Mouse (Mus musculus): ENCODE results near the gene St6galnac5. TPM values are rescaled to one million over a fixed set of nuclear protein-coding genes. Genes with fewer than 3 reads are reported as not detected.

Gene St6galnac5
- total RNA-seq, 1 experiment from 2014 or later: not detected

- ATAC-seq (replicated peaks in 1 of 2; ENCODE audit: insufficient read depth in 1 of 2, low FRiP score in 2 of 2, low TSS enrichment in 1 of 2, low read depth in 1 of 2, poor library complexity in 2 of 2, severe bottlenecking in 2 of 2): peak; percentile 95 to 97
These were observed 87.1 kb downstream of the St6galnac5 start for GRCm38 (mm10) chr3:152894935-152895334.

- ATAC-seq (replicated peaks in 1 of 2; ENCODE audit: insufficient read depth in 1 of 2, low FRiP score in 2 of 2, low TSS enrichment in 1 of 2, low read depth in 1 of 2, poor library complexity in 2 of 2, severe bottlenecking in 2 of 2): no peak
These were observed 93.9 kb downstream of the St6galnac5 start for GRCm38 (mm10) chr3:152888116-152888515.

- no peak for ATAC-seq (replicated peaks in 1 of 2; ENCODE audit: insufficient read depth in 1 of 2, low FRiP score in 2 of 2, low TSS enrichment in 1 of 2, low read depth in 1 of 2, poor library complexity in 2 of 2, severe bottlenecking in 2 of 2)
These were observed 95.3 kb downstream of the St6galnac5 start for GRCm38 (mm10) chr3:152886749-152887148.

- no peak for ATAC-seq (replicated peaks in 1 of 2; ENCODE audit: insufficient read depth in 1 of 2, low FRiP score in 2 of 2, low TSS enrichment in 1 of 2, low read depth in 1 of 2, poor library complexity in 2 of 2, severe bottlenecking in 2 of 2)
These were observed 98.5 kb downstream of the St6galnac5 start for GRCm38 (mm10) chr3:152883556-152883955.

- no peak for ATAC-seq (replicated peaks in 1 of 2; ENCODE audit: insufficient read depth in 1 of 2, low FRiP score in 2 of 2, low TSS enrichment in 1 of 2, low read depth in 1 of 2, poor library complexity in 2 of 2, severe bottlenecking in 2 of 2)
These were observed 100.3 kb downstream of the St6galnac5 start for GRCm38 (mm10) chr3:152881706-152882105.

GRCm38 (mm10) chr3:152880121-152880835 is 101.8 kb downstream of the St6galnac5 start:
- ATAC-seq (replicated peaks in 1 of 2; ENCODE audit: insufficient read depth in 1 of 2, low FRiP score in 2 of 2, low TSS enrichment in 1 of 2, low read depth in 1 of 2, poor library complexity in 2 of 2, severe bottlenecking in 2 of 2): no peak

GRCm38 (mm10) chr3:152875723-152876290 is 106.2 kb downstream of the St6galnac5 start:
- no peak for ATAC-seq (replicated peaks in 1 of 2; ENCODE audit: insufficient read depth in 1 of 2, low FRiP score in 2 of 2, low TSS enrichment in 1 of 2, low read depth in 1 of 2, poor library complexity in 2 of 2, severe bottlenecking in 2 of 2)

GRCm38 (mm10) chr3:152874431-152875355 is 107.4 kb downstream of the St6galnac5 start:
- no peak for ATAC-seq (replicated peaks in 1 of 2; ENCODE audit: insufficient read depth in 1 of 2, low FRiP score in 2 of 2, low TSS enrichment in 1 of 2, low read depth in 1 of 2, poor library complexity in 2 of 2, severe bottlenecking in 2 of 2)

GRCm38 (mm10) chr3:152872596-152872995 is 109.5 kb downstream of the St6galnac5 start:
- no peak for ATAC-seq (replicated peaks in 1 of 2; ENCODE audit: insufficient read depth in 1 of 2, low FRiP score in 2 of 2, low TSS enrichment in 1 of 2, low read depth in 1 of 2, poor library complexity in 2 of 2, severe bottlenecking in 2 of 2)

GRCm38 (mm10) chr3:152872054-152872453 is 110.0 kb downstream of the St6galnac5 start:
- no peak for ATAC-seq (replicated peaks in 1 of 2; ENCODE audit: insufficient read depth in 1 of 2, low FRiP score in 2 of 2, low TSS enrichment in 1 of 2, low read depth in 1 of 2, poor library complexity in 2 of 2, severe bottlenecking in 2 of 2)

GRCm38 (mm10) chr3:152867654-152868525 is 114.2 kb downstream of the St6galnac5 start:
- ATAC-seq (replicated peaks in 1 of 2; ENCODE audit: insufficient read depth in 1 of 2, low FRiP score in 2 of 2, low TSS enrichment in 1 of 2, low read depth in 1 of 2, poor library complexity in 2 of 2, severe bottlenecking in 2 of 2): no peak

GRCm38 (mm10) chr3:152866035-152866965 is 115.7 kb downstream of the St6galnac5 start:
- ATAC-seq (replicated peaks in 1 of 2; ENCODE audit: insufficient read depth in 1 of 2, low FRiP score in 2 of 2, low TSS enrichment in 1 of 2, low read depth in 1 of 2, poor library complexity in 2 of 2, severe bottlenecking in 2 of 2): no peak

- no peak for ATAC-seq (replicated peaks in 1 of 2; ENCODE audit: insufficient read depth in 1 of 2, low FRiP score in 2 of 2, low TSS enrichment in 1 of 2, low read depth in 1 of 2, poor library complexity in 2 of 2, severe bottlenecking in 2 of 2)
These were observed 120.1 kb downstream of the St6galnac5 start for GRCm38 (mm10) chr3:152861978-152862377.

GRCm38 (mm10) chr3:152861450-152861849 is 120.6 kb downstream of the St6galnac5 start:
- ATAC-seq (replicated peaks in 1 of 2; ENCODE audit: insufficient read depth in 1 of 2, low FRiP score in 2 of 2, low TSS enrichment in 1 of 2, low read depth in 1 of 2, poor library complexity in 2 of 2, severe bottlenecking in 2 of 2): no peak

GRCm38 (mm10) chr3:152856095-152856494 is 126.0 kb downstream of the St6galnac5 start:
- ATAC-seq (replicated peaks in 1 of 2; ENCODE audit: insufficient read depth in 1 of 2, low FRiP score in 2 of 2, low TSS enrichment in 1 of 2, low read depth in 1 of 2, poor library complexity in 2 of 2, severe bottlenecking in 2 of 2): no peak

GRCm38 (mm10) chr3:152855006-152855614 is 126.9 kb downstream of the St6galnac5 start:
- ATAC-seq (replicated peaks in 1 of 2; ENCODE audit: insufficient read depth in 1 of 2, low FRiP score in 2 of 2, low TSS enrichment in 1 of 2, low read depth in 1 of 2, poor library complexity in 2 of 2, severe bottlenecking in 2 of 2): no peak
